Mouse (Mus musculus): Measurements from ENCODE around the gene Acot11.

- TF ChIP-seq POLR2A (IDR thresholded peaks at IDR 0.05; ENCODE audit: extremely low read depth, insufficient read depth, low read length) (no peak), CTCF (IDR thresholded peaks at IDR 0.05; ENCODE audit: low read depth, low read length) (no peak)
Measured at GRCm38 (mm10) chr4:106837964-106838363, 33.2 kb upstream of the Acot11 start.

Data from liver, adult 2 months (tissue).